Mouse (Mus musculus): ENCODE data around the gene Akr1c13. TPM values are rescaled to one million over a fixed set of nuclear protein-coding genes. Genes with fewer than 3 reads are reported as not detected.
A peak's percentile ranks its signal among the peaks of the same experiment; 100 is the strongest.
"Not testable (repeated sequence)": the region's sequence is repeated elsewhere in the genome, so short reads cannot be mapped to it uniquely, and the experiment has no call there.

Akr1c13 gene
- polyA plus RNA-seq (2014; fragmentation: Nextera tagmentation; extraction: Ambion mirVana), result 3.8 and 4.4 TPM in 2 replicates

DNA sequence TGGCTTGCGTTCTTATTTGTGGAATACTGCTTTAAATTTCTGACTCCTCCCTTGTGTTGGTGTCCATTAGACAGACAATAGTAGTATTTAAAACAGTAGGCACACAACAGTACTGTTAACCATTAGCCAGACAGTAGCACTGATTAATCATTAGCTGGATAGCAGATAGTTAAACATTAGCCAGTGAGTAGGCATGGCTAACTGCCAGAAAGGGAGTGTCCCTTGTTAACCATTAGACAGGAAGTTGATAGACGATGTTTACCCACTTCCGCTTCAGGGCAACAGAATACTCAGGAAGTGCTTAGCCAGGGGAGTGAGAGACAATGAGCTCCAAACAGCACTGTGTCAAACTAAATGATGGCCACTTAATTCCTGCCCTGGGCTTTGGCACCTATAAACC lies at the start of gene Akr1c13:
TSS of gene Akr1c13 (plus strand) at position 247 of the 400 bp plus-strand sequence.
- H3K4me2 ChIP-seq, result no peak within 1 kb of the TSS
- H3K27ac ChIP-seq (ENCODE audit: low read depth), result no peak within 1 kb of the TSS
- DNase-seq (peak; percentile 67), ATAC-seq (ENCODE audit: insufficient read depth) (peak; percentile 71; the same call in 1 of the 2 replicates)
- H3K4me3 ChIP-seq (ENCODE audit: low read depth, low read length), result no peak within 1 kb of the TSS
- no peaks in the 10 kb centered on the region for H3K36me3 ChIP-seq (ENCODE audit: insufficient read depth)
- H3K27me3 ChIP-seq (ENCODE audit: insufficient read depth, low read length), result no peaks in the 10 kb centered on the region
- no peaks in the 10 kb centered on the region for H3K4me1 ChIP-seq (ENCODE audit: insufficient read depth)
- H3K9me3 ChIP-seq (ENCODE audit: low read depth, low read length), result no peaks in the 10 kb centered on the region
- TF ChIP-seq CTCF (IDR thresholded peaks at IDR 0.05; ENCODE audit: low read depth), result no peak
- WGBS, result 42% methylated on average over 3 of the region's 3 CpGs
- no peak within 1 kb of the TSS for H3K9ac ChIP-seq

DNA sequence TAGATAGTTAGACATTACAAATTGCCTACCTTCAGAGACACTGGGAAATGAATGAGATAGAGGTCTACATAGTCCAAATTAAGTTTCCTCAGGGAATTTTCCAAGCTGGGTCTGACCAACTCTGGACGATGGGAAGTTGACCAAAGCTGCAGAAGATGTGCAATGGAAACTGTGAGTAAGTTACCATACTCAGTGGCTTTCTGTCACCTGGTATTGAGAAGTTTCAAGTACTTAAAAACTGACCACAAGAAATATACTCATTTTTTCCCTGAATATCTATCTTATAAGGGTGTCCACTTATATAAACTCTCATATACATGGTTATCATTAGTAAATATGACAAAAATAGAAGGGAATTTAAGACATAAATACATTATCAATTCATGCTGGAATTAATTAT lies 46.7 kb upstream of the Akr1c13 start:
- Histone ChIP-seq H3K9me3 (ENCODE audit: low read depth, low read length) (no peaks in the 10 kb centered on the region), H3K4me3 (ENCODE audit: low read depth, low read length) (no peak overlapping the region), H3K4me2 (no peak overlapping the region), H3K36me3 (ENCODE audit: insufficient read depth) (no peaks in the 10 kb centered on the region), H3K9ac (no peak overlapping the region), H3K4me1 (ENCODE audit: insufficient read depth) (no peaks in the 10 kb centered on the region), H3K27me3 (ENCODE audit: insufficient read depth, low read length) (no peaks in the 10 kb centered on the region), H3K27ac (ENCODE audit: low read depth) (no peak overlapping the region)
- TF ChIP-seq CTCF (IDR thresholded peaks at IDR 0.05; ENCODE audit: low read depth), result no peak
- 70% methylated on average over 1 of the region's 1 CpGs for WGBS
- ATAC-seq (ENCODE audit: insufficient read depth) (no peak), DNase-seq (no peak)

DNA sequence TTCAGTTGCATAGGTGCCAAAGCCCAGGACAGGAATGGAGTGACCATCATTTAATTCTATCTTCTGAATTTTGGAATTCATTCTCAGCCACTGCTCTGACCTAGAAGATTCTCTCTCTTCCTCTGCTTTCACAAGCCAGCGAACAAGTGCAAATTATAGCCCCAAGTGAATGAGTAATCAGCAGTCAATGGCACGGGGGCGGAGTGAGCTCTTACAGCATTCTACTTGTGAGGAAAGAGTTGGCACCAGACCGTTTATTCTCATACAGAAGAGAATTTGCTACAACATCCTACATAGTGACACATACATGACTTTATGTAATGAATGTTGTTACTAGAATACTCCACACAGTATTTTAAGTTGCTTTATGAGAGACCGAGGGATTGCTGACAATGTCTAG lies 40.4 kb upstream of the Akr1c13 start, which contains the start of gene Akr1c18:
TSS of gene Akr1c18 (minus strand) at position 137 of the 400 bp plus-strand sequence.
- Histone ChIP-seq H3K9ac (no peak within 1 kb of the TSS), H3K4me1 (ENCODE audit: insufficient read depth) (no peaks in the 10 kb centered on the region), H3K9me3 (ENCODE audit: low read depth, low read length) (no peaks in the 10 kb centered on the region), H3K4me3 (ENCODE audit: low read depth, low read length) (no peak within 1 kb of the TSS), H3K27ac (ENCODE audit: low read depth) (no peak within 1 kb of the TSS), H3K27me3 (ENCODE audit: insufficient read depth, low read length) (no peaks in the 10 kb centered on the region), H3K4me2 (no peak within 1 kb of the TSS), H3K36me3 (ENCODE audit: insufficient read depth) (no peaks in the 10 kb centered on the region)
- no peak for ATAC-seq (ENCODE audit: insufficient read depth)
- TF ChIP-seq CTCF (IDR thresholded peaks at IDR 0.05; ENCODE audit: low read depth), result no peak
- no peak for DNase-seq
- WGBS, result 78% methylated on average over 5 of the region's 5 CpGs

GRCm38 (mm10) chr13:4152908-4153307 lies 38.0 kb upstream of the Akr1c13 start:
- H3K9ac ChIP-seq, result no peak overlapping the region
- TF ChIP-seq CTCF (IDR thresholded peaks at IDR 0.05; ENCODE audit: low read depth), result no peak
- no peaks in the 10 kb centered on the region for H3K36me3 ChIP-seq (ENCODE audit: insufficient read depth)
- no peaks in the 10 kb centered on the region for H3K9me3 ChIP-seq (ENCODE audit: low read depth, low read length)
- H3K4me1 ChIP-seq (ENCODE audit: insufficient read depth), result no peaks in the 10 kb centered on the region
- H3K27me3 ChIP-seq (ENCODE audit: insufficient read depth, low read length), result no peaks in the 10 kb centered on the region
- H3K27ac ChIP-seq (ENCODE audit: low read depth), result no peak overlapping the region
- no peak for ATAC-seq (ENCODE audit: insufficient read depth)
- no peak overlapping the region for H3K4me3 ChIP-seq (ENCODE audit: low read depth, low read length)
- no peak overlapping the region for H3K4me2 ChIP-seq
- WGBS, result 59% methylated on average over 2 of the region's 2 CpGs
- no peak for DNase-seq

DNA sequence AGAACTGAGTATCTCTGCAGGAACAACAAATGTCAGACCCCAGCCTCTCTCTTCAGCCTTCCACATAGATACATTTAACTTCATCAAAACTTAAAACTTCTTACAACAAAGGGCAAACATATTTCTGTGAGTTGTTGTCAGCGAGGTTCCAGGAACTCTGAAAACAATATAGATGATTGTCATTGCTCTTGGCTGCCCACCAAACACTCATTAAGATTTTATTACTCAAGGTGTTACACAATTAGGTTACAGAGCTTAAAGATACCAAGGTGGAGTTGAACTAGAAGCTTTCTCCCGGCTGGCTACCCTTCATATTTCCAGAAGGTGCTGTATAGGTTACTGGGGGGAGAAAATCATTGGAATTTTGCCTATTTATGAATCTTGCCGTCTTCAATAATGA lies 37.4 kb upstream of the Akr1c13 start:
- ATAC-seq (ENCODE audit: insufficient read depth) (no peak), DNase-seq (no peak)
- no peaks in the 10 kb centered on the region for H3K27me3 ChIP-seq (ENCODE audit: insufficient read depth, low read length)
- no peak overlapping the region for H3K4me3 ChIP-seq (ENCODE audit: low read depth, low read length)
- H3K4me1 ChIP-seq (ENCODE audit: insufficient read depth), result no peaks in the 10 kb centered on the region
- H3K9ac ChIP-seq, result no peak overlapping the region
- no peak overlapping the region for H3K4me2 ChIP-seq
- no peaks in the 10 kb centered on the region for H3K9me3 ChIP-seq (ENCODE audit: low read depth, low read length)
- 75% methylated on average over 3 of the region's 3 CpGs for WGBS
- TF ChIP-seq CTCF (IDR thresholded peaks at IDR 0.05; ENCODE audit: low read depth), result no peak
- H3K36me3 ChIP-seq (ENCODE audit: insufficient read depth), result no peaks in the 10 kb centered on the region
- no peak overlapping the region for H3K27ac ChIP-seq (ENCODE audit: low read depth)

DNA sequence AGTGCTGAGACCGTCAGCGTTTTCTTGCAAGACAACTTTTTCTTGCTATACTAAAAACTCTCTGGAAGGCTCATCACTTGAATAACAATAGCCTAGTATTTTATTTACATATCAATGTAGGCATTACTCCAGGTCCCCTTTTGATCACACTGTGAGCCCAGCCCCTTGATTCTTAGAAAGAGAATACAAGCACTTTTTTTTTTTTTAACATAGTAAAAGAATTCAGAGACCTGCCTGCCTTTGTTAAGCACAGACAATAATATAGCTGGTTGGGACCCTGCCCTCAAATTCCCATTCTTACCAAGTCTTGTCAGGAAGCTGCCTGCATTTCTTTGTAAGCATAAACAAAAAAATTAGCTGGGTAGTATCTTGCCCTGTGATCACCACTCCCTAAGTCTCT lies 35.7 kb upstream of the Akr1c13 start:
- H3K4me2 ChIP-seq, result no peak overlapping the region
- WGBS, result 79% methylated on average over 2 of the region's 2 CpGs
- H3K36me3 ChIP-seq (ENCODE audit: insufficient read depth), result no peaks in the 10 kb centered on the region
- no peak overlapping the region for H3K27ac ChIP-seq (ENCODE audit: low read depth)
- H3K4me1 ChIP-seq (ENCODE audit: insufficient read depth), result no peaks in the 10 kb centered on the region
- H3K4me3 ChIP-seq (ENCODE audit: low read depth, low read length), result no peak overlapping the region
- ATAC-seq (ENCODE audit: insufficient read depth), result no peak
- TF ChIP-seq CTCF (IDR thresholded peaks at IDR 0.05; ENCODE audit: low read depth), result no peak
- no peaks in the 10 kb centered on the region for H3K27me3 ChIP-seq (ENCODE audit: insufficient read depth, low read length)
- H3K9ac ChIP-seq, result no peak overlapping the region
- DNase-seq, result no peak
- H3K9me3 ChIP-seq (ENCODE audit: low read depth, low read length), result no peaks in the 10 kb centered on the region

- no peaks in the 10 kb centered on the region for H3K4me1 ChIP-seq (ENCODE audit: insufficient read depth)
- no peak for DNase-seq
- H3K9ac ChIP-seq, result no peak overlapping the region
- H3K4me2 ChIP-seq, result no peak overlapping the region
- ATAC-seq (ENCODE audit: insufficient read depth), result no peak
- H3K27me3 ChIP-seq (ENCODE audit: insufficient read depth, low read length), result no peaks in the 10 kb centered on the region
- H3K9me3 ChIP-seq (ENCODE audit: low read depth, low read length), result no peaks in the 10 kb centered on the region
- no peak for TF ChIP-seq CTCF (IDR thresholded peaks at IDR 0.05; ENCODE audit: low read depth)
- H3K27ac ChIP-seq (ENCODE audit: low read depth), result no peak overlapping the region
- no peaks in the 10 kb centered on the region for H3K36me3 ChIP-seq (ENCODE audit: insufficient read depth)
- 50% methylated on average over 1 of the region's 1 CpGs for WGBS
- H3K4me3 ChIP-seq (ENCODE audit: low read depth, low read length), result no peak overlapping the region
Observed at GRCm38 (mm10) chr13:4168006-4168405, 22.9 kb upstream of the Akr1c13 start.

DNA sequence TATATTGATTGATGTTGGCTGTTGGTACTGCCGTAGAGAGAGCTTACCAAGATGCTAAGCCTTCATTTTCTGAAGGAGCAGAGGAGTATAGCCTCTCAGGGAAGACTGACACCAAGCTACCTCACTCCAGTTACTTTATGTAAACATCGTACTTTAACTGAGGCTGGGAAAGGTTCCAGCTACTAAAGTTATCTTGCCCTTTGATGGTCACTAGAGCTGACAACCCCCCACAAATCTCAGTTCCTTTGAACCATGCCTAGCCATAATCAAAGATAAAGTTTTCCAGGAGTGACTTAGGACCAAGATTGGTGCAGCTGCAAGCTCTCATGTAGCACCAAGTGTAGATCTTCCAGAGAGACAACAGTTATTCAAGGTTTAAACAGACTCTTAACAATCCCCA lies 18.0 kb upstream of the Akr1c13 start:
- no peak overlapping the region for H3K4me3 ChIP-seq (ENCODE audit: low read depth, low read length)
- no peaks in the 10 kb centered on the region for H3K4me1 ChIP-seq (ENCODE audit: insufficient read depth)
- TF ChIP-seq CTCF (IDR thresholded peaks at IDR 0.05; ENCODE audit: low read depth), result no peak
- H3K9me3 ChIP-seq (ENCODE audit: low read depth, low read length), result no peaks in the 10 kb centered on the region
- DNase-seq, result peak; percentile 66
- no peak overlapping the region for H3K4me2 ChIP-seq
- ATAC-seq (ENCODE audit: insufficient read depth), result peak; percentile 70; the same call in 1 of the 2 replicates
- no peak overlapping the region for H3K27ac ChIP-seq (ENCODE audit: low read depth)
- H3K36me3 ChIP-seq (ENCODE audit: insufficient read depth), result no peaks in the 10 kb centered on the region
- 9% methylated on average over 2 of the region's 2 CpGs for WGBS
- no peak overlapping the region for H3K9ac ChIP-seq
- no peaks in the 10 kb centered on the region for H3K27me3 ChIP-seq (ENCODE audit: insufficient read depth, low read length)

- 95% methylated on average over 4 of the region's 4 CpGs for WGBS
- H3K27ac ChIP-seq (ENCODE audit: low read depth); H3K36me3 ChIP-seq (ENCODE audit: insufficient read depth); H3K9me3 ChIP-seq (ENCODE audit: low read depth, low read length); H3K27me3 ChIP-seq (ENCODE audit: insufficient read depth, low read length); H3K9ac ChIP-seq; H3K4me3 ChIP-seq (ENCODE audit: low read depth, low read length); H3K4me2 ChIP-seq; DNase-seq; H3K4me1 ChIP-seq (ENCODE audit: insufficient read depth); ATAC-seq (ENCODE audit: insufficient read depth): not testable (repeated sequence)
Observed at GRCm38 (mm10) chr13:4181321-4181720, 9.6 kb upstream of the Akr1c13 start.
